Mouse (Mus musculus) cerebellum, adult 11 months (tissue): ENCODE data around the gene 2900026A02Rik.

Experiments used
- DNase-seq: peaks from one replicate; pipeline ENCODE4 v3.0.0; 2022

2900026A02Rik gene

GRCm38 (mm10) chr5:113210314-113210713, 10.7 kb downstream of the 2900026A02Rik start:
- DNase-seq = no peak

GRCm38 (mm10) chr5:113209898-113210297, 11.1 kb downstream of the 2900026A02Rik start:
- DNase-seq = no peak

GRCm38 (mm10) chr5:113209401-113209750, 11.7 kb downstream of the 2900026A02Rik start:
- no peak for DNase-seq

GRCm38 (mm10) chr5:113208622-113209400, 12.2 kb downstream of the 2900026A02Rik start:
- DNase-seq = peak; percentile 27

GRCm38 (mm10) chr5:113208048-113208447, 13.0 kb downstream of the 2900026A02Rik start:
- no peak for DNase-seq

- DNase-seq = no peak
These were observed 14.2 kb downstream of the 2900026A02Rik start for GRCm38 (mm10) chr5:113206670-113207352.

GRCm38 (mm10) chr5:113204193-113204592, 16.8 kb downstream of the 2900026A02Rik start:
- DNase-seq = no peak

GRCm38 (mm10) chr5:113199772-113200134, 21.3 kb downstream of the 2900026A02Rik start:
- DNase-seq = no peak

- no peak for DNase-seq
These were observed 21.8 kb downstream of the 2900026A02Rik start for GRCm38 (mm10) chr5:113199126-113199771.

- DNase-seq = no peak
These were observed 23.9 kb downstream of the 2900026A02Rik start for GRCm38 (mm10) chr5:113196916-113197794.

GRCm38 (mm10) chr5:113195907-113196306, 25.1 kb downstream of the 2900026A02Rik start:
- no peak for DNase-seq

GRCm38 (mm10) chr5:113195451-113195850, 25.6 kb downstream of the 2900026A02Rik start:
- no peak for DNase-seq

GRCm38 (mm10) chr5:113193762-113194161, 27.3 kb downstream of the 2900026A02Rik start:
- no peak for DNase-seq

GRCm38 (mm10) chr5:113191901-113192300, 29.1 kb downstream of the 2900026A02Rik start:
- no peak for DNase-seq

GRCm38 (mm10) chr5:113190558-113190957, 30.5 kb downstream of the 2900026A02Rik start:
- no peak for DNase-seq

- no peak for DNase-seq
These were observed 39.6 kb downstream of the 2900026A02Rik start for GRCm38 (mm10) chr5:113181441-113181840.

GRCm38 (mm10) chr5:113180755-113181154, 40.3 kb downstream of the 2900026A02Rik start:
- DNase-seq = no peak

GRCm38 (mm10) chr5:113179843-113180682, 41.0 kb downstream of the 2900026A02Rik start:
- DNase-seq = peak; percentile 67

GRCm38 (mm10) chr5:113179451-113179842, 41.6 kb downstream of the 2900026A02Rik start:
- DNase-seq = no peak

- no peak for DNase-seq
These were observed 45.1 kb downstream of the 2900026A02Rik start for GRCm38 (mm10) chr5:113175976-113176375.

GRCm38 (mm10) chr5:113174916-113175692, 45.9 kb downstream of the 2900026A02Rik start:
- DNase-seq = no peak
